Mouse (Mus musculus) midbrain, embryonic 16.5 days (tissue): ENCODE data around the gene Papss1. TPM values are rescaled to one million over a fixed set of nuclear protein-coding genes. Genes with fewer than 3 reads are reported as not detected.

Experiments used
- ATAC-seq: fragments of 200-750 bp; cut with Nextera tagmentation; 2 replicates; pipeline ENCODE4 v1.8.0; 2017; ENCODE audit warnings: moderate TSS enrichment
- H3K27ac ChIP-seq: fragments of 300-500 bp; sonication (generic); 2 replicates; pipeline ENCODE4 v1.5.1; 2014; ENCODE audit warnings: mild to moderate bottlenecking, low read length, mixed read lengths
- H3K27me3 ChIP-seq: fragments of 300-500 bp; sonication (generic); 2 replicates; pipeline ENCODE4 v1.6.1; 2014; ENCODE audit warnings: low read depth, low read length, mixed read lengths; ENCODE audit not compliant: control insufficient read depth, insufficient read depth
- H3K36me3 ChIP-seq: fragments of 300-500 bp; sonication (generic); 2 replicates; pipeline ENCODE4 v1.6.1; 2014; ENCODE audit warnings: mild to moderate bottlenecking, low read length, moderate library complexity, mixed read lengths; ENCODE audit not compliant: control insufficient read depth, insufficient read depth
- H3K4me1 ChIP-seq: fragments of 300-500 bp; sonication (generic); 2 replicates; pipeline ENCODE4 v1.6.1; 2014; ENCODE audit warnings: mild to moderate bottlenecking, low read length, mixed read lengths; ENCODE audit not compliant: control insufficient read depth, insufficient read depth
- H3K4me2 ChIP-seq: fragments of 300-500 bp; sonication (generic); 2 replicates; pipeline ENCODE4 v1.6.1; 2014; ENCODE audit warnings: mild to moderate bottlenecking, low read length, mixed read lengths
- H3K4me3 ChIP-seq: fragments of 300-500 bp; sonication (generic); 2 replicates; pipeline ENCODE4 v1.5.1; 2014; ENCODE audit warnings: low read depth, mild to moderate bottlenecking, low read length, moderate library complexity, mixed read lengths
- H3K9ac ChIP-seq: fragments of 300-500 bp; sonication (generic); 2 replicates; pipeline ENCODE4 v1.6.1; 2014; ENCODE audit warnings: low read depth, low read length, mixed read lengths
- H3K9me3 ChIP-seq: fragments of 300-500 bp; sonication (generic); replicated peaks from 2 replicates; pipeline ENCODE4 v1.6.1; 2014; ENCODE audit warnings: mild to moderate bottlenecking, low read length, mixed read lengths; ENCODE audit not compliant: control insufficient read depth, poor library complexity, severe bottlenecking
- WGBS: fragments of 180-500 bp; shearing (Covaris S2); extraction: QIAGEN DNeasy Blood & Tissue Kit; methylation state at CpG from one replicate; pipeline ENCODE4 v1.1.7; 2014; 5-methylcytosine and 5-hydroxymethylcytosine counted together
- polyA plus RNA-seq: library from polyadenylated mRNA; unstranded; fragments of >200 nt; fragmentation: Nextera tagmentation; extraction: Ambion mirVana; gene quantifications from 2 replicates; pipeline ENCODE4 v1.2.1, GENCODE M21; 2015

The Papss1 gene
- polyA plus RNA-seq, 1 experiment from 2014 or later = 127 TPM

DNA sequence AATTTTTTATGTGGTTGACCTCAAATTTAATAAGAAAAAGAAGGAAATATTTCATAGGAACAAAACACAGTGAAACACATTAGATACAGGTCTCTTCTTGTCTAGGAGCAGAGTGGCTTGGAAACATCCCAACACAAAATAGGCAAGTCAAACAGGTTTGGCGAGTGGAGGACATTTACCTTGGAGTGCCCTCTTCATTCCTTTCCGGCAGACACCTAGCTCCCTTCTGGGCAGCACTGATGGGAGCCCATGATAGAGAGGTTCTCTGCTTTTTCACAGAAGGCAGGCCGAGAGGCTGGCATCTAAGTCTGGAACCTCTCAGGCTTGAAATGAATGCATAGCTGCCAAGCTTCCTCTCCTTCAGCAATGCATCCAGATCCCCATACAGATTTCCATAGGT, 9.0 kb downstream of the Papss1 start:
- no peaks in the 10 kb centered on the region for H3K4me1 ChIP-seq
- H3K27me3 ChIP-seq = no peaks in the 10 kb centered on the region
- H3K9ac ChIP-seq = no peak overlapping the region
- no peaks in the 10 kb centered on the region for H3K36me3 ChIP-seq
- H3K4me2 ChIP-seq = no peak overlapping the region
- H3K27ac ChIP-seq = no peak overlapping the region
- no peak overlapping the region for H3K4me3 ChIP-seq
- ATAC-seq = no peak
- no peaks in the 10 kb centered on the region for H3K9me3 ChIP-seq
- 84% methylated on average over 3 of the region's 3 CpGs for WGBS

DNA sequence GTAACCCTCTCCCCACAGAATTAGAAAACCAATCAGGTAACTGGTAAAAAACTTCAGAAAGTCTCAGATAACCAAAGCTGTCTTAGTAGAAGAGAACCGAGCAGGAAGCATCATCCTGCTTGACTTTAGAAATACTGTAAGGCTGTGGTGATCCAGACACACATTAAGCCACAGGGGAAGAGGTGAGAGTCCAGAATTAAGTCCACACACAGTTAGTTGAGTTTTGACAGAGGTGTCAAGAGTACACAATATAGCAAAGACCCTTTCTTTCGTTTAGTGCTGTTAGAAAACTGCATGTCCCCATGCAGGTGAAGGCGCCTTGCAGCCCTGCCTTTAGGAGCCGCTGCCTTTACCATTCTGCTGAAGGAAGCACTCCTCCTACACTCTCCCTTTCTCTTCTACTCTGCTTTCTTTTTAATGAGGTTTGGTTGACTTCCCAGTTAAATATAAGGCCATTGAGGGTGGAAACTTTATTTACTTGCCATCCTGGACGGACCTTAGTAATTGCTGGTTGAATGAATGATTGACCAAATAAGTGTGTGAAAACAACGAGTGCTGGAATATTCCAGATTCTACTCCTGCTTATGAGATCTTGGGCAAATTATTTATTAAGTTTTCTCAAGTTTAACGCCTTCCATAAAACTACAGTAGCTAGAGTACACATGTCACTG, 14.0 kb downstream of the Papss1 start:
- H3K27me3 ChIP-seq = no peaks in the 10 kb centered on the region
- no peak overlapping the region for H3K9ac ChIP-seq
- 95% methylated on average over 7 of the region's 7 CpGs for WGBS
- H3K9me3 ChIP-seq = no peaks in the 10 kb centered on the region
- peaks cover 16% of the 10 kb centered on the region; the same call in 1 of the 2 replicates for H3K36me3 ChIP-seq
- no peak overlapping the region for H3K4me2 ChIP-seq
- H3K4me1 ChIP-seq = no peaks in the 10 kb centered on the region
- ATAC-seq = no peak
- no peak overlapping the region for H3K4me3 ChIP-seq
- H3K27ac ChIP-seq = no peak overlapping the region

DNA sequence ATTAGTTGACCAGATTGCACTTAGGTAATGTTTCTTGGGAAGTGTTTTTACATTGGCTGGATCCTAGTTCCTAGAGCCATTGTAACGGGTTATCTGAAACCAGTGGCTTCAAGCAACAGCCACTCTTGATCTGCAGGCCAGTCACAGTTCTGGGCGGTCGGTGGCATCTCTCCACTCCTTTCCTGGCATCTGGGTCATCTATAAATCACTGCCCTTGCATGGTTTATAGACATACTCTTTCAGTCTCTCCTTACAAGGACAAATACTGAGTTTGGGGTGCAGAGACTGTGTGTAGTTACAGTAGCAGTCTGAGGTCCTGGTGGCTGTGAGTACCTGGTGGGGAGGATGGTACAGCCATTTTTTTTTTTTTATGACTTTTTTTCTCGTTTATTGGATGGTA, 15.5 kb downstream of the Papss1 start:
- Histone ChIP-seq H3K27ac (no peak overlapping the region), H3K4me3 (no peak overlapping the region), H3K9me3 (no peaks in the 10 kb centered on the region), H3K27me3 (no peaks in the 10 kb centered on the region), H3K4me1 (no peaks in the 10 kb centered on the region), H3K4me2 (no peak overlapping the region), H3K9ac (no peak overlapping the region), H3K36me3 (peaks cover 22% of the 10 kb centered on the region; the same call in 1 of the 2 replicates)
- WGBS = 93% methylated on average over 4 of the region's 4 CpGs
- ATAC-seq = no peak

DNA sequence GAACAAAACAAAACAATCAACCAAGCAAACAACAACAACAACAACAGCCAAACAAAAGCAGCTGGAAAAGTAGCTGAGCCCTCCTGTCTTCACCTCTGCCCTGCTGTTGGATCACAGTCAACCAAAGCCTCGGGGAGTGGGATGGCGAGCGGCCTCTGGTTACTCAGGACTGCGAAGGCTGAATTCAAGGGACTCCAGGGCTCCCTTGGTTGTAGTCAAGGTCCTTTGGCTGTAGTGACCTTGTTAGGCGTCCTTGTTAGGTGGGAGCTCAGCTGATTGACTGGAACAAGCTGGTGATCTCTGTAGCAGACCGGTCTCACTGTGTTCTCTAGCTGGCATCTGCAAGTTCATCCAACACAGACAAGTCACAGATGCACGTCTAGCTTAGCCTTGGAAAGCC, 16.5 kb downstream of the Papss1 start:
- Histone ChIP-seq H3K4me3 (no peak overlapping the region), H3K4me2 (no peak overlapping the region), H3K27ac (no peak overlapping the region), H3K9me3 (no peaks in the 10 kb centered on the region), H3K27me3 (no peaks in the 10 kb centered on the region), H3K4me1 (no peaks in the 10 kb centered on the region), H3K9ac (no peak overlapping the region), H3K36me3 (peaks cover 28% of the 10 kb centered on the region)
- no peak for ATAC-seq
- WGBS = 91% methylated on average over 7 of the region's 7 CpGs

DNA sequence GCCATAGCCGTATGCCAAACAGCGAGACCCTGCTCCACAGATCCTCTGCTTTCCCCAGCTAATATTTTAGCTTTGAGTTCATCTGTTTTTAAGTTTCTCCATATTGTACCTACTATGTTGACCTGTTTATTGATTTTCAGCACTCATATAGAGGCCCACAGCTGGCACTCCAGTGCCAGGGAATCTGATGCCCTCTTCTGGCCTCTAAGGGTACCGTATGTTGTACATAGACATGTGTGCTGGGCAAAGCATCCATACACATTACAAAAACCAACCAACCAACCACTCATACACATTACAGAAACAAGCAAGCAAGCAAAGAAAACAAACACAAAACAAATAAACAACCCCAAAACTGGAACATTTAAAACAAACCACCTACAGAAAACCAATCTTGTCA, 22.2 kb downstream of the Papss1 start:
- no peak for ATAC-seq
- no peak overlapping the region for H3K4me3 ChIP-seq
- H3K4me2 ChIP-seq = no peak overlapping the region
- H3K27me3 ChIP-seq = no peaks in the 10 kb centered on the region
- no peaks in the 10 kb centered on the region for H3K9me3 ChIP-seq
- 97% methylated on average over 3 of the region's 3 CpGs for WGBS
- no peak overlapping the region for H3K9ac ChIP-seq
- H3K36me3 ChIP-seq = peaks cover 35% of the 10 kb centered on the region
- no peak overlapping the region for H3K27ac ChIP-seq
- H3K4me1 ChIP-seq = no peaks in the 10 kb centered on the region

DNA sequence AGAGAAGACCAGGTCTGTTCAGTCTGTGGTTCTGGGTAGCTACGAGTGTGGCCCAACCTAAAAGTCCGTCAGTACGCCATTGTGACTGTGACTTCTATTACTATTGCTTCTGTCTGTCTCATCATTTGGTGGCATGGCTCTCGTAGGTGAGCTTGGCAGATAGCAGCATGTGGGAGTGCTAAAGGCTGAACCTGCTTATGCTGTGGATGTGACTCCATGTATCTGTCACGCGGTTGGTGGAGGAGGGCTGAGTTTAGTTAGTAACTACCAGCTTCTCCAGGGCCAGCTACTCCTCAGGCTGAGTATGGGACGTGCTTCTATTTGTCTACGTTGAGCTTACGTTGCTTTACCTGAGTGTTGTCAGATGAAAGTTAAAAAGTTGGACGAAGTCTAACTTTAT, 23.4 kb downstream of the Papss1 start:
- 97% methylated on average over 10 of the region's 10 CpGs for WGBS
- Histone ChIP-seq H3K9ac (no peak overlapping the region), H3K4me2 (no peak overlapping the region), H3K27me3 (no peaks in the 10 kb centered on the region), H3K27ac (no peak overlapping the region), H3K4me3 (no peak overlapping the region), H3K36me3 (peaks cover 31% of the 10 kb centered on the region), H3K4me1 (no peaks in the 10 kb centered on the region), H3K9me3 (no peaks in the 10 kb centered on the region)
- ATAC-seq = no peak

DNA sequence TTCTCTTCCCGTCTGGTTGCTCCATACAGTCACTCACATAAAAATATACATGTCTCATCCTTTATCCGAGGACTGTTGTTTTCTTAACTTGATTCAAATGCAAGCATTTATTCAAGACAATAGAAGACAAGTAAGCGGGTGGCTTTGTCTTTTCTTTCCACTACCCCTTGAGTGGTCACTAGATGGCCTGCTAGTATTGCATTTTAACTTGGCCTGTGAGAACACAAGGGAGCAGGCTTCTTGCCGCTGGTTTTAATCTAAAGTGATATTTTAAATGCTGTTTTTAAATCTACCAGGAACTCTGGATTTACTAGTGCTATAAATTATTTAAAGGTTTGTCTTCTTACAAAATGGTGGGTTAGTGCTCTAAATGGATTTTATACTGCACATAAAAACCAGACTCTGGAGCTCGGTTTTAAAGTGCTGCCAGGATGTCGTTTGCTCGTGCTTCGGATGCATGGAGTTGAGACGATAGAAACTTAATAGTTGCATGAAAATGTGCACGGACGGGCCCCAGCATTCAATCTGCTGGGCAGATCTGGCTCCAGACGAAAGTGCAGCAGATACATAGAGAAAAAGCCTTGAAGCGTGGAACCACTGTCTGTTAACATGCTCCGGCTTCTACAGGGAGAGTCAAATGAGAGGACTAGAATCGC, 28.7 kb downstream of the Papss1 start:
- H3K36me3 ChIP-seq = peaks cover 4% of the 10 kb centered on the region; the same call in 1 of the 2 replicates
- no peak overlapping the region for H3K4me2 ChIP-seq
- H3K4me1 ChIP-seq = no peaks in the 10 kb centered on the region
- H3K4me3 ChIP-seq = no peak overlapping the region
- no peak for ATAC-seq
- H3K27me3 ChIP-seq = no peaks in the 10 kb centered on the region
- H3K27ac ChIP-seq = no peak overlapping the region
- H3K9ac ChIP-seq = no peak overlapping the region
- WGBS = 77% methylated on average over 15 of the region's 15 CpGs
- no peaks in the 10 kb centered on the region for H3K9me3 ChIP-seq

DNA sequence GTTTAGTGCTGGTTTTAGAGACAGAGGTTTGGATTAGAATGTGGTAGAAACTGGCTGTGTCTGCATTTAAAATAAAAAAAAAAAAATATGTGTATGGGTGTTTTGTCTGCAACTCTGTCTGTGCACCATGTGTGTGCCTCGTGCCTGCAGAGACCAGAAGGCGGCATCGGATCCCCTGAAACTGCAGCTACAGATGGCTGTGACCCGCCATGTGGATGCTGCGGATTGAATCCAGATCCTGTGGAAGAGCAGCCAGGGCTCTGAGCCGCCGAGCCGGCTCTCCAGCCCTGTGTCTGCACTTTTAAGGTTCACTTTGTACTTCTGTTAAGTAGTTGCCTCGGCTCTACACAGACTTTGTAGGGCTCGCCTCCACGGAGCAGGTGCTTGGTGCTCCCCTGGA, 29.8 kb downstream of the Papss1 start:
- H3K36me3 ChIP-seq = 0 out of 2 replicates have a peak, but pooled peaks cover 4% of the 10 kb centered on the region
- no peak for ATAC-seq
- H3K4me1 ChIP-seq = no peaks in the 10 kb centered on the region
- H3K27me3 ChIP-seq = no peaks in the 10 kb centered on the region
- no peak overlapping the region for H3K27ac ChIP-seq
- 97% methylated on average over 11 of the region's 11 CpGs for WGBS
- H3K9me3 ChIP-seq = no peaks in the 10 kb centered on the region
- H3K9ac ChIP-seq = no peak overlapping the region
- no peak overlapping the region for H3K4me3 ChIP-seq
- no peak overlapping the region for H3K4me2 ChIP-seq

DNA sequence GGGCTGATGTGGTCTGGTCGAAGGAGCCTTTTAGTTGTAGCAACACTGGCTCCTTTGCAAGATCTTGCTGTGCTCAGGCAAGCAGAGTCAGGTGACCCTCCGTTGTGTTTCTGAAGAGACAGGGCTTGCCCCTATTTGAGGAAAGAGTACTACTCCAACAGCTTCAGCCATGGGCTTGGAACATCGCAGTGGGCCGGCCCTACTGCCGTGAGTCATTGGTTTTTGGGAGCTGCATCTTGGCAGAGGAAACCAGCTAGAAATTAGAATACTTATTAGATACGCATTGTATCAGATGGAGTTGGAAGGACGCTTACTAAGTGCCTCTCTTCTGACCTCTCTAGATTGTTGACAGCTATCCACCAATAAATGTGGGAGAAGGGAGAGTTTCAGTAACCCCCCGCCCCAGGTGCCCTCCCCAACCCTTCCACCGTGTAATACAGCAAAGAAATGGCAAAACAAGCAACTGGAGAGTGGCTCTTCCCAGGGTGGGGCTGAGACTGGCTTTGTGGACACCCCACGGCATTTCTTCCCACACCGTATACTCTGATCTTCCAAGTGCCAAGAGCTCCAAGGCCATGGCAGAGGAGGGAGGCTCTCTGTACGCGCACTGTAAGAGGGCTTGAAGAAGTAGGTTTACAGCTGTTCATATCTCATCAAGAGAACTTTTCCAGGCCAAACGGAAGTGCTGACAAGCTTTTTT, 31.1 kb downstream of the Papss1 start:
- H3K4me1 ChIP-seq = no peaks in the 10 kb centered on the region
- 91% methylated on average over 14 of the region's 14 CpGs for WGBS

More for the DNA sequence above, 31.1 kb downstream of the Papss1 start:
- Histone ChIP-seq H3K27me3 (no peaks in the 10 kb centered on the region), H3K9me3 (no peaks in the 10 kb centered on the region), H3K4me3 (no peak overlapping the region), H3K9ac (no peak overlapping the region), H3K4me2 (no peak overlapping the region), H3K27ac (no peak overlapping the region), H3K36me3 (0 out of 2 replicates have a peak, but pooled peaks cover 4% of the 10 kb centered on the region)
- no peak for ATAC-seq
